Mouse (Mus musculus) midbrain, postnatal 0 days (tissue): ENCODE results near the gene Wnt10b. TPM values are rescaled to one million over a fixed set of nuclear protein-coding genes. Genes with fewer than 3 reads are reported as not detected.

Experiments used
- ATAC-seq: fragments of 200-750 bp; cut with Nextera tagmentation; 2 replicates; pipeline ENCODE4 v1.8.0; 2017; ENCODE audit warnings: moderate number of reproducible peaks, mild to moderate bottlenecking, moderate TSS enrichment, moderate library complexity; ENCODE audit not compliant: low FRiP score
- DNase-seq: peaks from one replicate; pipeline ENCODE4 v3.0.0-alpha.2; 2015; ENCODE audit warnings: low spot score
- H3K27ac ChIP-seq: fragments of 300-500 bp; sonication (generic); 2 replicates; pipeline ENCODE4 v1.5.1; 2014; ENCODE audit warnings: low read depth, mild to moderate bottlenecking, low read length, mixed read lengths
- H3K27me3 ChIP-seq: fragments of 300-500 bp; sonication (generic); 2 replicates; pipeline ENCODE4 v1.6.1; 2014; ENCODE audit warnings: low read length, control low read depth, mixed read lengths; ENCODE audit not compliant: insufficient read depth
- H3K36me3 ChIP-seq: fragments of 300-500 bp; sonication (generic); 2 replicates; pipeline ENCODE4 v1.6.1; 2014; ENCODE audit warnings: low read length, control low read depth, mixed read lengths; ENCODE audit not compliant: insufficient read depth
- H3K4me1 ChIP-seq: fragments of 300-500 bp; sonication (generic); 2 replicates; pipeline ENCODE4 v1.6.1; 2014; ENCODE audit warnings: mild to moderate bottlenecking, control low read depth, antibody characterized with exemption, low read length, mixed read lengths; ENCODE audit not compliant: insufficient read depth
- H3K4me2 ChIP-seq: fragments of 300-500 bp; sonication (generic); 2 replicates; pipeline ENCODE4 v1.6.1; 2014; ENCODE audit warnings: low read depth, mild to moderate bottlenecking, low read length, mixed read lengths; ENCODE audit not compliant: poor library complexity, severe bottlenecking
- H3K4me3 ChIP-seq: fragments of 300-500 bp; sonication (generic); 2 replicates; pipeline ENCODE4 v1.5.1; 2014; ENCODE audit warnings: low read depth, mild to moderate bottlenecking, low read length, moderate library complexity
- H3K9ac ChIP-seq: fragments of 300-500 bp; sonication (generic); replicated peaks from 2 replicates; pipeline ENCODE4 v1.6.1; 2014; ENCODE audit warnings: mild to moderate bottlenecking, low read length, moderate library complexity, mixed read lengths; ENCODE audit not compliant: poor library complexity, severe bottlenecking
- H3K9me3 ChIP-seq: fragments of 300-500 bp; sonication (generic); 2 replicates; pipeline ENCODE4 v1.6.1; 2016; ENCODE audit warnings: low read length, control low read depth
- CTCF ChIP-seq: IDR thresholded peaks from 2 replicates; pipeline ENCODE4 v1.5.1; 2016; ENCODE audit warnings: antibody characterized with exemption, mild to moderate bottlenecking
- WGBS: fragments of 180-500 bp; shearing (Covaris S2); extraction: QIAGEN DNeasy Blood & Tissue Kit; methylation state at CpG from one replicate; pipeline ENCODE4 v1.1.7; 2014; 5-methylcytosine and 5-hydroxymethylcytosine counted together
- polyA plus RNA-seq: library from polyadenylated mRNA; unstranded; fragments of >200 nt; fragmentation: Nextera tagmentation; extraction: Ambion mirVana; gene quantifications from 2 replicates; pipeline ENCODE4 v1.2.1, GENCODE M21; 2015
- total RNA-seq: library from RNA; depleted of rRNA; stranded (reverse); fragments of >200 nt; gene quantifications from 2 replicates; pipeline ENCODE4 v1.2.3, GENCODE M21; 2014

Gene Wnt10b
- total and polyA plus RNA-seq, 2 experiments from 2014 or later: 1.5 TPM; not detected in 1

- H3K27ac ChIP-seq: no peak overlapping the region
- peak; percentile 60; the same call in 1 of the 2 replicates for ATAC-seq
- 0 out of 2 replicates have a peak overlapping the region, but pooled peaks have one; percentile 13 for H3K9ac ChIP-seq
- H3K4me2 ChIP-seq: peak overlapping the region; percentile 51
- no peaks in the 10 kb centered on the region; the same call in 1 of the 2 replicates for H3K4me1 ChIP-seq
- no peaks in the 10 kb centered on the region for H3K36me3 ChIP-seq
- peaks cover 87% of the 10 kb centered on the region for H3K27me3 ChIP-seq
- WGBS: 1% methylated on average over 69 of the region's 75 CpGs
- TF ChIP-seq CTCF: no peak
- peak; percentile 71 for DNase-seq
- H3K9me3 ChIP-seq: no peaks in the 10 kb centered on the region
- H3K4me3 ChIP-seq: peak overlapping the region; percentile 36
These were observed 14.5 kb upstream of the Wnt10b start for GRCm38 (mm10) chr15:98792233-98793020.

- H3K27ac ChIP-seq: no peak overlapping the region
- H3K4me1 ChIP-seq: no peaks in the 10 kb centered on the region; the same call in 1 of the 2 replicates
- DNase-seq: no peak
- H3K4me3 ChIP-seq: no peak overlapping the region
- 1% methylated on average over 23 of the region's 23 CpGs for WGBS
- no peaks in the 10 kb centered on the region for H3K36me3 ChIP-seq
- no peaks in the 10 kb centered on the region for H3K9me3 ChIP-seq
- ATAC-seq: no peak
- H3K9ac ChIP-seq: no peak overlapping the region
- H3K27me3 ChIP-seq: peaks cover 86% of the 10 kb centered on the region
- no peak for TF ChIP-seq CTCF
- no peak overlapping the region for H3K4me2 ChIP-seq
These were observed 13.8 kb upstream of the Wnt10b start for GRCm38 (mm10) chr15:98791771-98792170.

GRCm38 (mm10) chr15:98791221-98791620 lies 13.3 kb upstream of the Wnt10b start:
- WGBS: under 1% methylated on average over 12 of the region's 12 CpGs
- H3K36me3 ChIP-seq: no peaks in the 10 kb centered on the region
- DNase-seq (no peak), ATAC-seq (no peak)
- H3K9me3 ChIP-seq: no peaks in the 10 kb centered on the region
- no peaks in the 10 kb centered on the region; the same call in 1 of the 2 replicates for H3K4me1 ChIP-seq
- no peak overlapping the region for H3K9ac ChIP-seq
- peak overlapping the region; percentile 19; the same call in 1 of the 2 replicates for H3K4me3 ChIP-seq
- TF ChIP-seq CTCF: no peak
- H3K27me3 ChIP-seq: peaks cover 81% of the 10 kb centered on the region
- peak overlapping the region; percentile 29 for H3K4me2 ChIP-seq
- no peak overlapping the region for H3K27ac ChIP-seq

- under 1% methylated on average over 23 of the region's 23 CpGs for WGBS
- no peak for TF ChIP-seq CTCF
- Histone ChIP-seq H3K4me1 (no peaks in the 10 kb centered on the region; the same call in 1 of the 2 replicates), H3K27ac (no peak overlapping the region), H3K4me2 (peak overlapping the region; percentile 29), H3K4me3 (peak overlapping the region; percentile 19; the same call in 1 of the 2 replicates), H3K27me3 (peaks cover 77% of the 10 kb centered on the region), H3K9me3 (no peaks in the 10 kb centered on the region), H3K9ac (no peak overlapping the region), H3K36me3 (no peaks in the 10 kb centered on the region)
- DNase-seq (no peak), ATAC-seq (no peak)
These were observed 12.8 kb upstream of the Wnt10b start for GRCm38 (mm10) chr15:98790761-98791160.

DNA sequence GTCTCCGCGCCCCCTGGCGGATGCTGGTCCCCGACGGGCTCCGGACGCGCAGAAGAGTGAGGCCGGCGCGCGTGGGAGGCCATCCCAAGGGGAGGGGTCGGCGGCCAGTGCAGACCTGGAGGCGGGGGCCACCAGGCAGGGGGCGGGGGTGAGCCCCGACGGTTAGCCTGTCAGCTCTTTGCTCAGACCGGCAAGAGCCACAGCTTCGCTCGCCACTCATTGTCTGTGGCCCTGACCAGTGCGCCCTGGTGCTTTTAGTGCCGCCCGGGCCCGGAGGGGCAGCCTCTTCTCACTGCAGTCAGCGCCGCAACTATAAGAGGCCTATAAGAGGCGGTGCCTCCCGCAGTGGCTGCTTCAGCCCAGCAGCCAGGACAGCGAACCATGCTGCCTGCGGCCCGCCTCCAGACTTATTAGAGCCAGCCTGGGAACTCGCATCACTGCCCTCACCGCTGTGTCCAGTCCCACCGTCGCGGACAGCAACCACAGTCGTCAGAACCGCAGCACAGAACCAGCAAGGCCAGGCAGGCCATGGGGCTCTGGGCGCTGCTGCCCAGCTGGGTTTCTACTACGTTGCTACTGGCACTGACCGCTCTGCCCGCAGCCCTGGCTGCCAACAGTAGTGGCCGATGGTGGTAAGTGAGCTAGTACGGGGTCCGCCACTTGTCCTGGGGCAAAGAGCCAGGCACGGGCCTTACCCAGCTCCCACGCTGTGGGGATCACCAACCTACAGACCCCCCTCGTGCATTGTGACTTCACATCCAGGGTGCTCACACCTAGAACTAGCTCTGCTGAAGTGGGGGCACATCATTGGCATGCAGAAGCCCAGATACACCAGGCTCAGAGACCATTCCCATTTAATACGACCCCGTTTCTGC lies 11.9 kb upstream of the Wnt10b start, which contains the start of gene Wnt1:
Gene Wnt1 (plus strand): TSS at position 197 of the 875 bp plus-strand sequence.
- Histone ChIP-seq H3K4me3 (peak within 1 kb of the TSS; percentile 19; the same call in 1 of the 2 replicates), H3K9me3 (no peaks in the 10 kb centered on the region), H3K36me3 (no peaks in the 10 kb centered on the region), H3K9ac (no peak within 1 kb of the TSS), H3K4me2 (no peak within 1 kb of the TSS), H3K4me1 (no peaks in the 10 kb centered on the region; the same call in 1 of the 2 replicates), H3K27me3 (peaks cover 68% of the 10 kb centered on the region), H3K27ac (no peak within 1 kb of the TSS)
- under 1% methylated on average over 51 of the region's 51 CpGs for WGBS
- DNase-seq (no peak), ATAC-seq (no peak)
- TF ChIP-seq CTCF: peak; percentile 63
